16 mouse cellular contexts compared by ENCODE assay signal in the genomic region with DNA sequence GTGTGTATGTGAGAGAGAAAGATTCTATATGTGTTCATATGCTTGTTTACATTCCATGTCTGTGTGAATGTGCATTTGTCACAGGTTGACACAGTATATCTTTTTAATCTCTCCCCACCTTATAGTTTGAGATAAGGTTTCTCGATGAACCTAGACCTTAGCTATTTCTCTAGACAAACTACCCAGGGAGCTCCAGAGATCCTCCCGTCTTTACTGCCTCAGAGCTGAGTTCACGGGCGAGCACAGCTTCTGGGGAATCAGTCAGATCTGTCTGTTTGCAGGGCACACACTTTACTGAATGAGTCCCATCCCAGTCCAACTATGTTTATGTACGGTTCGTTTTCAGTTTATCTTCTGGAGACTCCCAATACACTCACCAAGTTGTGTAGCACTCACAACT. TPM values are rescaled to one million over a fixed set of nuclear protein-coding genes. Genes with fewer than 3 reads are reported as not detected.
DNase-seq lines count a peak whose midpoint lies in the region; ATAC-seq and TF ChIP-seq lines count a peak whose summit lies in the region.
"Had no signal": no experiment of that assay in that cellular context is flagged by ENCODE, and none has a peak within 500 bp of the region (broad histone marks: within the 10 kb centered on the region; RNA-seq: fewer than 3 reads in every experiment).

No protein-coding gene starts in this region.

- no peaks in the 10 kb centered on the region for H3K36me3 ChIP-seq in hindbrain, embryonic 16.5 days (ENCODE audit: control insufficient read depth, insufficient read depth, low read length)
- no peaks in the 10 kb centered on the region for H3K36me3 ChIP-seq in hindbrain, embryonic 10.5 days
- no peaks in the 10 kb centered on the region for H3K36me3 ChIP-seq in midbrain, embryonic 11.5 days (ENCODE audit: control insufficient read depth, insufficient read depth, low read length)
- no peaks in the 10 kb centered on the region for H3K36me3 ChIP-seq in midbrain, embryonic 13.5 days
- no peaks in the 10 kb centered on the region for H3K36me3 ChIP-seq in stomach, postnatal 0 days (ENCODE audit: control insufficient read depth, insufficient read depth, low read length)
- H3K36me3 ChIP-seq: hindbrain, embryonic 15.5 days; liver, embryonic 15.5 days had no signal

- intact Hi-C loops in heart, postnatal 25 days (cut with DNase I): no loop called here
- intact Hi-C loops in left cerebral cortex, postnatal 4 days (cut with DNase I): no loop called here

- H3K4me3 ChIP-seq in hindbrain, embryonic 16.5 days (ENCODE audit: low read length): no peak overlapping the region
- no peak overlapping the region for H3K4me3 ChIP-seq in hindbrain, embryonic 10.5 days
- no peak overlapping the region for H3K4me3 ChIP-seq in midbrain, embryonic 11.5 days (ENCODE audit: low read depth, low read length)
- H3K4me3 ChIP-seq in midbrain, embryonic 13.5 days (replicated peaks): no peak overlapping the region
- H3K4me3 ChIP-seq in stomach, postnatal 0 days (ENCODE audit: low read depth, low read length): no peak overlapping the region
- H3K4me3 ChIP-seq: erythroblast, embryonic 14.5 days; hindbrain, embryonic 15.5 days; liver, embryonic 15.5 days had no signal

- no peak for TF ChIP-seq CTCF in stomach, postnatal 0 days (IDR thresholded peaks at IDR 0.05; ENCODE audit: low read depth)

- H3K27me3 ChIP-seq in hindbrain, embryonic 16.5 days (replicated peaks; ENCODE audit: control insufficient read depth, insufficient read depth, low read length): no peaks in the 10 kb centered on the region
- H3K27me3 ChIP-seq in hindbrain, embryonic 10.5 days (ENCODE audit: insufficient read depth, poor library complexity, severe bottlenecking): peaks cover 5% of the 10 kb centered on the region; the same call in 1 of the 2 replicates
- H3K27me3 ChIP-seq in midbrain, embryonic 11.5 days (ENCODE audit: control insufficient read depth, insufficient read depth, low read length): no peaks in the 10 kb centered on the region
- no peaks in the 10 kb centered on the region for H3K27me3 ChIP-seq in midbrain, embryonic 13.5 days
- H3K27me3 ChIP-seq in stomach, postnatal 0 days (ENCODE audit: control insufficient read depth, insufficient read depth, low read length): no peaks in the 10 kb centered on the region
- H3K27me3 ChIP-seq: hindbrain, embryonic 15.5 days had no signal

- H3K9me3 ChIP-seq in hindbrain, embryonic 16.5 days (ENCODE audit: control insufficient read depth, low read length): no peaks in the 10 kb centered on the region
- no peaks in the 10 kb centered on the region for H3K9me3 ChIP-seq in hindbrain, embryonic 10.5 days
- H3K9me3 ChIP-seq in midbrain, embryonic 11.5 days (ENCODE audit: control insufficient read depth, low read length): no peaks in the 10 kb centered on the region
- no peaks in the 10 kb centered on the region for H3K9me3 ChIP-seq in midbrain, embryonic 13.5 days
- no peaks in the 10 kb centered on the region for H3K9me3 ChIP-seq in stomach, postnatal 0 days (ENCODE audit: control insufficient read depth, low read length)
- H3K9me3 ChIP-seq: hindbrain, embryonic 15.5 days; liver, embryonic 15.5 days had no signal

- WGBS in hindbrain, embryonic 16.5 days: 84% methylated on average over 6 of the region's 6 CpGs
- 79% methylated on average over 6 of the region's 6 CpGs for WGBS in hindbrain, embryonic 10.5 days
- WGBS in midbrain, embryonic 11.5 days: 80% methylated on average over 6 of the region's 6 CpGs
- WGBS in midbrain, embryonic 13.5 days: 91% methylated on average over 6 of the region's 6 CpGs
- 24% methylated on average over 6 of the region's 6 CpGs for WGBS in stomach, postnatal 0 days

- H3K4me2 ChIP-seq in hindbrain, embryonic 16.5 days (ENCODE audit: low read length): no peak overlapping the region
- H3K4me2 ChIP-seq in midbrain, embryonic 11.5 days: no peak overlapping the region
- H3K4me2 ChIP-seq in midbrain, embryonic 13.5 days (replicated peaks): no peak overlapping the region
- H3K4me2 ChIP-seq in stomach, postnatal 0 days (replicated peaks; ENCODE audit: low read depth): no peak overlapping the region
- H3K4me2 ChIP-seq: hindbrain, embryonic 15.5 days; liver, embryonic 15.5 days had no signal

- no peak overlapping the region for H3K9ac ChIP-seq in hindbrain, embryonic 16.5 days (ENCODE audit: low read depth, low read length)
- no peak overlapping the region for H3K9ac ChIP-seq in midbrain, embryonic 11.5 days (ENCODE audit: low read length)
- H3K9ac ChIP-seq in midbrain, embryonic 13.5 days (replicated peaks): no peak overlapping the region
- H3K9ac ChIP-seq in stomach, postnatal 0 days (ENCODE audit: low read length): 0 out of 2 replicates have a peak overlapping the region, but pooled peaks have one; percentile 0
- H3K9ac ChIP-seq: hindbrain, embryonic 15.5 days; liver, embryonic 15.5 days had no signal

- TF ChIP-seq EP300 in stomach, postnatal 0 days (optimal IDR thresholded peaks at IDR 0.05): no peak

- H3K27ac ChIP-seq in hindbrain, embryonic 16.5 days (ENCODE audit: low read depth, low read length): no peak overlapping the region
- H3K27ac ChIP-seq in hindbrain, embryonic 10.5 days: no peak overlapping the region
- no peak overlapping the region for H3K27ac ChIP-seq in midbrain, embryonic 11.5 days (ENCODE audit: low read depth, low read length)
- no peak overlapping the region for H3K27ac ChIP-seq in midbrain, embryonic 13.5 days
- peak overlapping the region; percentile 58 for H3K27ac ChIP-seq in stomach, postnatal 0 days (replicated peaks)
- H3K27ac ChIP-seq: hindbrain, embryonic 15.5 days; liver, embryonic 15.5 days had no signal

- 0 out of 2 replicates have a peak, but pooled peaks have one; percentile 6 for ATAC-seq in hindbrain, embryonic 16.5 days
- ATAC-seq in midbrain, embryonic 11.5 days (ENCODE audit: low FRiP score): no peak
- ATAC-seq in midbrain, embryonic 13.5 days: no peak
- ATAC-seq in stomach, postnatal 0 days (ENCODE audit: low FRiP score, low TSS enrichment): peak; percentile 63
- ATAC-seq: forebrain, embryonic 14.5 days had no signal

- H3K4me1 ChIP-seq in hindbrain, embryonic 16.5 days (ENCODE audit: control insufficient read depth, insufficient read depth, low read depth, low read length): no peaks in the 10 kb centered on the region
- H3K4me1 ChIP-seq in hindbrain, embryonic 10.5 days (replicated peaks): no peaks in the 10 kb centered on the region
- H3K4me1 ChIP-seq in midbrain, embryonic 11.5 days (ENCODE audit: control insufficient read depth, insufficient read depth, low read length): no peaks in the 10 kb centered on the region
- no peaks in the 10 kb centered on the region for H3K4me1 ChIP-seq in midbrain, embryonic 13.5 days (replicated peaks)
- H3K4me1 ChIP-seq in stomach, postnatal 0 days (replicated peaks; ENCODE audit: control insufficient read depth, insufficient read depth): 0 out of 2 replicates have a peak, but pooled peaks cover 3% of the 10 kb centered on the region
- H3K4me1 ChIP-seq: hindbrain, embryonic 15.5 days had no signal

- DNase-seq in heart, adult 11 months: peak; percentile 33
- no peak for DNase-seq in heart, postnatal 25 days (ENCODE audit: low spot score)
- DNase-seq in hindbrain, embryonic 10.5 days (ENCODE audit: low spot score): no peak
- peak; percentile 41 for DNase-seq in midbrain, embryonic 11.5 days (ENCODE audit: low spot score, missing footprints)
- no peak for DNase-seq in stomach, postnatal 0 days (ENCODE audit: low spot score)
- no peak for DNase-seq in left cerebral cortex, postnatal 4 days
- DNase-seq: cerebellum, adult 11 months; cerebellum, postnatal 14 days; lung, postnatal 36 days had no signal

RNA-seq across cellular contexts. Expression of a gene that starts 5.0 kb away (rescaled TPM):
- 1 to 10 TPM; 1.0 to 1.3 TPM for total RNA-seq in heart, postnatal 25 days (2021)
- 7.2 and 7.6 TPM in 2 replicates for polyA plus RNA-seq in hindbrain, embryonic 16.5 days (2015; fragmentation: Nextera tagmentation; extraction: Ambion mirVana)
- 5.1 and 6.7 TPM in 2 replicates for polyA plus RNA-seq in hindbrain, embryonic 10.5 days (2016; fragmentation: Nextera tagmentation; extraction: Ambion mirVana)
- polyA plus RNA-seq in midbrain, embryonic 11.5 days (2014; fragmentation: Nextera tagmentation; extraction: Ambion mirVana): 8.5 and 11.5 TPM in 2 replicates
- 7.3 and 8.1 TPM in 2 replicates for polyA plus RNA-seq in midbrain, embryonic 13.5 days (2015; fragmentation: Nextera tagmentation; extraction: Ambion mirVana)
- polyA plus RNA-seq in stomach, postnatal 0 days (2015; fragmentation: Nextera tagmentation; extraction: Ambion mirVana): 0.69 and 0.75 TPM in 2 replicates
- total RNA-seq in left cerebral cortex, postnatal 4 days (2021): 10 to 100 TPM; 23.2 to 24.3 TPM
- polyA plus RNA-seq: adrenal gland, adult 2 months had no signal

Comparison
In these comparisons a context has a peak if more than half of its experiments do, and no peak if none do; other contexts are left out.
1. DNase-seq: peak in heart, adult 11 months (single experiment) and midbrain, embryonic 11.5 days (single experiment); none in heart, postnatal 25 days (single experiment), hindbrain, embryonic 10.5 days (single experiment), stomach, postnatal 0 days (single experiment) and left cerebral cortex, postnatal 4 days (single experiment).
2. ATAC-seq: peak in hindbrain, embryonic 16.5 days (single experiment) and stomach, postnatal 0 days (single experiment); none in midbrain, embryonic 11.5 days (single experiment) and midbrain, embryonic 13.5 days (single experiment).